Mouse (Mus musculus): ENCODE data around the gene 4931428F04Rik. TPM values are rescaled to one million over a fixed set of nuclear protein-coding genes. Genes with fewer than 3 reads are reported as not detected.
A peak's percentile ranks its signal among the peaks of the same experiment; 100 is the strongest.

Gene 4931428F04Rik
- polyA plus RNA-seq, 1 experiment = 217 TPM

DNA sequence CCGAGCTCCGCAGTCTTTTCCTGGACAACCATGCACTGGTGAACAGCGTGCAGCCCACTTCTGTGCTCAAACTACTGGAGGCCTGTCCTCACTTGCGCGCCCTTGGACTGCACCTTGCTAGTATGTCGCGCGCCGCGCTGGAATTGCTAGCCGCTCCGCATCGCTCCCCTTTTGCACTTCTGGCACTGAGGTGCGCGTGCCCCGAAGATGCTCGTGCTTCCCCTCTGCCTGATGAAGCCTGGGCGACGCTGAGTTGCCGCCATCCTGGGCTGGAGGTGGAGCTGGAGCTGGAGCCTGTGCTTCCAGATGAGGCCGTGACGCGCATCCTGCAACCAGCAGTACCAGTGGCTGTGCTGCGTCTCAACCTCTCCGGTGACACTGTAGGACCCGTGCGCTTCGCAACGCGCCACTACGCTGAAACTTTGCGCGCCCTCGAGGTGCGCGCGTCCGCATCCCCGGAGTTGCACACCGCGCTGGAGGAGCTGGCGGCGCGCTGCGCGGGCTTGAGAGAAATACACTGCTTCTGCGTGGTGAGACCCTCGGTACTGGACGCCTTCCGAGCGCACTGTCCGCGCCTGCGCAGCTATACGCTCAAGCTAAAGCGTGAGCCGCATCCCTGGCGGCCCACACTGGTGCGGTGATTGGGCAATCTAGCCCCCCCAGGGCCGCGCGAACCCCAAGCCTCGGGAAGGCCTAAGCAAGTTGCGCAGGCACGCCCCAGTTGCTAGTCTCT is 21.2 kb downstream of the 4931428F04Rik start:
- 0 out of 2 replicates have a peak, but pooled peaks have one; percentile 6 for TF ChIP-seq POLR2A (IDR thresholded peaks at IDR 0.05; ENCODE audit: borderline replicate concordance, extremely low read depth, insufficient read depth, insufficient read length, poor library complexity, severe bottlenecking)
- TF ChIP-seq CTCF (IDR thresholded peaks at IDR 0.05; ENCODE audit: borderline replicate concordance, extremely low read depth, insufficient read depth, insufficient read length) = no peak
- peak; percentile 96 for DNase-seq (ENCODE audit: low read depth)

DNA sequence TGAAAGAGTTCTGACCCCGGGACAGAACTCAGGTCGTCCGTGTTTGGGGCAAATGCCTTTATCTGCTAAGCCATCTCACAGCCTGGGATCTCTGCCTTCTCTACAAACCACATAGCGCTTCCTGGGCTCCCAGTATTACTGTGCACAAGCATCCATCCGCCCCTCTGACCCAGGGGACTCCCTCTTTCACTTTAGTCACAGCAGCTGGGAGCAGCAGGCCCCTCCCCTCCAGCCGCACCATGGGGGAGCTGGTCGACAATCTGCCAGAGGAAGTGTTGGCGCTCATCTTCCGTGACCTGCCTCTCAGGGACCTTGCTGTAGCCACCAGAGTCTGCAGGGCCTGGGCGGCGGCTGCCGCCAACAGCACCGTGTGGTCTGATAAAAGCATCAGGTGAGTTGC is 22.9 kb downstream of the 4931428F04Rik start:
- no peak for TF ChIP-seq POLR2A (IDR thresholded peaks at IDR 0.05; ENCODE audit: borderline replicate concordance, extremely low read depth, insufficient read depth, insufficient read length, poor library complexity, severe bottlenecking)
- no peak for TF ChIP-seq CTCF (IDR thresholded peaks at IDR 0.05; ENCODE audit: borderline replicate concordance, extremely low read depth, insufficient read depth, insufficient read length)
- DNase-seq (ENCODE audit: low read depth) = no peak

GRCm38 (mm10) chr8:105265128-105265527 is 24.5 kb downstream of the 4931428F04Rik start:
- no peak for DNase-seq (ENCODE audit: low read depth)
- TF ChIP-seq CTCF (IDR thresholded peaks at IDR 0.05; ENCODE audit: borderline replicate concordance, extremely low read depth, insufficient read depth, insufficient read length) (no peak), POLR2A (IDR thresholded peaks at IDR 0.05; ENCODE audit: borderline replicate concordance, extremely low read depth, insufficient read depth, insufficient read length, poor library complexity, severe bottlenecking) (no peak)

DNA sequence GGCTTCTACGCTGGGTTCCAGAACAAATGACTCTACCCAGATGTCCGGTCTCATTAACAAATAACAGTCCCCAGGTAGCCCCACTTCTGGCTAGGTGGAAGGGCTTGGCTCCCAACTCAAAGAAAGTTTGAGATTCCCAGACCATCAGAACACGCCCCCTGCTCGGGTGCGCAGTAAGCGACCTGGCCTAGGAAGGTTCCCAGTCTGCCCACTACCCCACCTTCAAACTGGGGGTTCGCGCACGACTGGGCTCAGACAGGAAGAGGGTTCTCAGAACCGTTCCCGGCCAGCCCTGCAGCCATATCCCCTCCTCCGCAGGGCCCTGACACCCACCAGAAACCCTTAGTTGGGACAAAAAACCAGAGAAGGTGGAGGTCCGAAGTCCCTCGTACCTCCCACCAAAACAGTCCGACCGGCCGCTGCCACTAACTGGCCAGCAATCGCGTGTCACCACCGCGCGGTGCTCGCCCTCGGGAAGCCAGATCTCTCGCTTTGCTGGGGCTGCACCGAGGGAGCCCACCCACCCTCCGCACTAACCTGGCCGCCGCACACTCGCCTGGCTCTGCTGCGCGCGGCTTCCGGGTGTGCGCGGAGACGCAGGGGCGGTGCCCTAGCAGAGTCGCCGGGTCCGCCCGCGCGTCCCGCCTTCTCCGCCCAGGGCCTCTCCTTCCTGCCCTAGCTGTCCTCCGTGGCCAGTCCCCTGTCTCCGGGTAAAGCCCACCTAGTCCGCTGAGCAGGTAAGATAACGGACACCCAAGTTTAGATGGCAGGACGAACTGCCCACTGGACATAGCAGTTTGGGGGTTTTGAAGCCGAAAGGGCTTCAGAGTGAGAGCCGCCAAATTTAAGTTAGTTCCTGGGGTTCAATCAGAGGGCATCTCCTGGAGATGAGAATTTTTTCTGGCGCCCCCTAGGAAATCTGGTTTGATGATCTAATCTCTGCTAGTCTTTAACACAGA is 25.4 kb downstream of the 4931428F04Rik start, which contains the start of the genes Tradd and Fbxl8:
Tradd (minus strand) TSS at position 586 of the 959 bp plus-strand sequence.
Fbxl8 (plus strand) TSS at position 625 of the 959 bp plus-strand sequence.
- DNase-seq (ENCODE audit: low read depth) = peak; percentile 58
- TF ChIP-seq POLR2A (IDR thresholded peaks at IDR 0.05; ENCODE audit: borderline replicate concordance, extremely low read depth, insufficient read depth, insufficient read length, poor library complexity, severe bottlenecking) (no peak), CTCF (IDR thresholded peaks at IDR 0.05; ENCODE audit: borderline replicate concordance, extremely low read depth, insufficient read depth, insufficient read length) (no peak)

GRCm38 (mm10) chr8:105263244-105263912 is 26.3 kb downstream of the 4931428F04Rik start:
- no peak for TF ChIP-seq CTCF (IDR thresholded peaks at IDR 0.05; ENCODE audit: borderline replicate concordance, extremely low read depth, insufficient read depth, insufficient read length)
- TF ChIP-seq POLR2A (IDR thresholded peaks at IDR 0.05; ENCODE audit: borderline replicate concordance, extremely low read depth, insufficient read depth, insufficient read length, poor library complexity, severe bottlenecking) = no peak
- no peak for DNase-seq (ENCODE audit: low read depth)

- TF ChIP-seq POLR2A (IDR thresholded peaks at IDR 0.05; ENCODE audit: borderline replicate concordance, extremely low read depth, insufficient read depth, insufficient read length, poor library complexity, severe bottlenecking) (no peak), CTCF (IDR thresholded peaks at IDR 0.05; ENCODE audit: borderline replicate concordance, extremely low read depth, insufficient read depth, insufficient read length) (no peak)
Observed at GRCm38 (mm10) chr8:105261326-105261980, 28.2 kb downstream of the 4931428F04Rik start.

GRCm38 (mm10) chr8:105260371-105261099 is 29.1 kb downstream of the 4931428F04Rik start:
- TF ChIP-seq CTCF (IDR thresholded peaks at IDR 0.05; ENCODE audit: borderline replicate concordance, extremely low read depth, insufficient read depth, insufficient read length) (no peak), POLR2A (IDR thresholded peaks at IDR 0.05; ENCODE audit: borderline replicate concordance, extremely low read depth, insufficient read depth, insufficient read length, poor library complexity, severe bottlenecking) (no peak)
- DNase-seq (ENCODE audit: low read depth) = no peak

More at GRCm38 (mm10) chr8:105261326-105261980, 28.2 kb downstream of the 4931428F04Rik start:
- no peak for DNase-seq (ENCODE audit: low read depth)

- peak; percentile 80 for DNase-seq (ENCODE audit: low read depth)
- TF ChIP-seq POLR2A (IDR thresholded peaks at IDR 0.05; ENCODE audit: borderline replicate concordance, extremely low read depth, insufficient read depth, insufficient read length, poor library complexity, severe bottlenecking) (no peak), CTCF (IDR thresholded peaks at IDR 0.05; ENCODE audit: borderline replicate concordance, extremely low read depth, insufficient read depth, insufficient read length) (peak; percentile 97)
Observed at GRCm38 (mm10) chr8:105259721-105260320, 29.8 kb downstream of the 4931428F04Rik start.

DNA sequence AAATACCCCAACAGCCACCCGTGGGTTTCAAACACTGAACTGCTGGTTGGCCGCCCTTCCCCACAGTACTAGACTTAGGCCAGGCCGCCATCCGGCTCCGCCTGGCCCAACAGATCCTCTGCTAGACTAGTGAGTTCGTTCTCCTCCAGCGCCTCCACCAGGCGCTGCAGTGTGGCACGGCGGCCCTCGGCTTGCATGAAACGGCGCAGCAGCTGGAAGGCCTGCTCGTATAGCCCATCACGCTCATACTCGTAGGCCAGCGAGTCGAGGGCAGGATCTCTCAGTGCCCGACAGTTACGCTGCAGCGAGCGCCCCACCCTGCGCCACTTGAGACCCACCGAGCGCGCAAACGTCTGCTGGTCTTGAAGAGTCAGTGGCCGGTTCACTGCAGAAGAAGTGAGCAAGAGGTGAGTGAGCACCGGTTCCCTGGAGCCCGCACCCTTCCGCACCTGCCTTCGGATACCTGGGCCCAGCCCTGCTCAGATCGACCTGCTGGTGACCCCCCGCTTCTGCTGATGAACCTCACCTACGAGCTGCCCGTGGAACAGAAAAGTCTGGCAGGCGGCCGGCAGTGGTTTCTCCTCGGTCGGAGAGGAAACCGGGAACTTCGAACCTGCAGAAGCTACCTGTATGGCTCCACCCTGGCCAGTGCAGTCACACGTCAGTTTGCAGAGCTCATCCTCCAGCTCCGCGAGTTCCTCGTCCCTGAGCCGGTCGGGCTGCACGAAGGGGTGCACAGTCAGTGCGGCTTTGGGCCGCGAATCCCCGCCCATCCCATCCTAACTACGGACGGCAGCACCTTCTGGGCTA is 30.5 kb downstream of the 4931428F04Rik start:
- no peak for TF ChIP-seq POLR2A (IDR thresholded peaks at IDR 0.05; ENCODE audit: borderline replicate concordance, extremely low read depth, insufficient read depth, insufficient read length, poor library complexity, severe bottlenecking)
- TF ChIP-seq CTCF (IDR thresholded peaks at IDR 0.05; ENCODE audit: borderline replicate concordance, extremely low read depth, insufficient read depth, insufficient read length) = 0 out of 2 replicates have a peak, but pooled peaks have one; percentile 14

More for the DNA sequence above, 30.5 kb downstream of the 4931428F04Rik start:
- DNase-seq (ENCODE audit: low read depth) = peak; percentile 65
